Mouse (Mus musculus): ENCODE measurements at regions not wholly inside any gene's neighbourhood (a gene's known extent, or its start where the extent isn't known, plus 50 kb on each side); places are given as distances from the start of the nearest gene placed in this dataset.

- ATAC-seq (ENCODE audit: low FRiP score) (no peak), DNase-seq (ENCODE audit: low spot score) (no peak)
- WGBS: 92% methylated on average over 15 of the region's 15 CpGs
- Histone ChIP-seq H3K36me3 (ENCODE audit: control insufficient read depth, insufficient read depth, low read length) (no peaks in the 10 kb centered on the region), H3K9ac (ENCODE audit: low read depth, low read length) (no peak overlapping the region), H3K27me3 (ENCODE audit: control insufficient read depth, insufficient read depth, low read length) (no peaks in the 10 kb centered on the region), H3K4me3 (ENCODE audit: low read depth, low read length) (no peak overlapping the region), H3K4me1 (replicated peaks; ENCODE audit: control insufficient read depth, insufficient read depth, low read length) (no peaks in the 10 kb centered on the region), H3K4me2 (replicated peaks; ENCODE audit: low read depth, low read length) (no peak overlapping the region), H3K27ac (ENCODE audit: low read depth, low read length) (no peak overlapping the region), H3K9me3 (ENCODE audit: control insufficient read depth, low read length) (no peaks in the 10 kb centered on the region)
Measured at GRCm38 (mm10) chr15:15443271-15443670, 1285.3 kb upstream of the Cdh9 start.

GRCm38 (mm10) chr15:15477702-15478101 lies 1250.9 kb upstream of the Cdh9 start:
- Histone ChIP-seq H3K9ac (ENCODE audit: low read depth, low read length) (no peak overlapping the region), H3K36me3 (ENCODE audit: control insufficient read depth, insufficient read depth, low read length) (no peaks in the 10 kb centered on the region), H3K4me1 (replicated peaks; ENCODE audit: control insufficient read depth, insufficient read depth, low read length) (no peaks in the 10 kb centered on the region), H3K27ac (ENCODE audit: low read depth, low read length) (no peak overlapping the region), H3K27me3 (ENCODE audit: control insufficient read depth, insufficient read depth, low read length) (no peaks in the 10 kb centered on the region), H3K4me2 (replicated peaks; ENCODE audit: low read depth, low read length) (no peak overlapping the region), H3K9me3 (ENCODE audit: control insufficient read depth, low read length) (no peaks in the 10 kb centered on the region), H3K4me3 (ENCODE audit: low read depth, low read length) (no peak overlapping the region)
- no peak for DNase-seq (ENCODE audit: low spot score)
- WGBS: 86% methylated on average over 2 of the region's 2 CpGs
- ATAC-seq (ENCODE audit: low FRiP score): no peak

GRCm38 (mm10) chr15:15500276-15500675 lies 1228.3 kb upstream of the Cdh9 start:
- no peak overlapping the region for H3K4me2 ChIP-seq (replicated peaks; ENCODE audit: low read depth, low read length)
- ATAC-seq (ENCODE audit: low FRiP score): no peak
- H3K36me3 ChIP-seq (ENCODE audit: control insufficient read depth, insufficient read depth, low read length): no peaks in the 10 kb centered on the region
- no peak for DNase-seq (ENCODE audit: low spot score)
- H3K27me3 ChIP-seq (ENCODE audit: control insufficient read depth, insufficient read depth, low read length): no peaks in the 10 kb centered on the region
- no peaks in the 10 kb centered on the region for H3K4me1 ChIP-seq (replicated peaks; ENCODE audit: control insufficient read depth, insufficient read depth, low read length)
- 93% methylated on average over 4 of the region's 4 CpGs for WGBS
- H3K9me3 ChIP-seq (ENCODE audit: control insufficient read depth, low read length): no peaks in the 10 kb centered on the region
- no peak overlapping the region for H3K9ac ChIP-seq (ENCODE audit: low read depth, low read length)
- no peak overlapping the region for H3K4me3 ChIP-seq (ENCODE audit: low read depth, low read length)
- no peak overlapping the region for H3K27ac ChIP-seq (ENCODE audit: low read depth, low read length)

- no peaks in the 10 kb centered on the region for H3K4me1 ChIP-seq (replicated peaks; ENCODE audit: control insufficient read depth, insufficient read depth, low read length)
- no peak overlapping the region for H3K4me3 ChIP-seq (ENCODE audit: low read depth, low read length)
- no peak overlapping the region for H3K4me2 ChIP-seq (replicated peaks; ENCODE audit: low read depth, low read length)
- no peaks in the 10 kb centered on the region for H3K27me3 ChIP-seq (ENCODE audit: control insufficient read depth, insufficient read depth, low read length)
- no peak overlapping the region for H3K27ac ChIP-seq (ENCODE audit: low read depth, low read length)
- ATAC-seq (ENCODE audit: low FRiP score): no peak
- H3K36me3 ChIP-seq (ENCODE audit: control insufficient read depth, insufficient read depth, low read length): no peaks in the 10 kb centered on the region
- WGBS: 79% methylated on average over 1 of the region's 1 CpGs
- DNase-seq (ENCODE audit: low spot score): no peak
- no peak overlapping the region for H3K9ac ChIP-seq (ENCODE audit: low read depth, low read length)
- no peaks in the 10 kb centered on the region for H3K9me3 ChIP-seq (ENCODE audit: control insufficient read depth, low read length)
Measured at GRCm38 (mm10) chr15:15538944-15539343, 1189.6 kb upstream of the Cdh9 start.

- Histone ChIP-seq H3K27me3 (ENCODE audit: control insufficient read depth, insufficient read depth, low read length) (no peaks in the 10 kb centered on the region), H3K36me3 (ENCODE audit: control insufficient read depth, insufficient read depth, low read length) (no peaks in the 10 kb centered on the region), H3K4me1 (replicated peaks; ENCODE audit: control insufficient read depth, insufficient read depth, low read length) (no peaks in the 10 kb centered on the region), H3K9ac (ENCODE audit: low read depth, low read length) (no peak overlapping the region), H3K4me3 (ENCODE audit: low read depth, low read length) (no peak overlapping the region), H3K27ac (ENCODE audit: low read depth, low read length) (no peak overlapping the region), H3K4me2 (replicated peaks; ENCODE audit: low read depth, low read length) (no peak overlapping the region), H3K9me3 (ENCODE audit: control insufficient read depth, low read length) (no peaks in the 10 kb centered on the region)
- no peak for ATAC-seq (ENCODE audit: low FRiP score)
- 89% methylated on average over 4 of the region's 4 CpGs for whole genome bisulfite sequencing
- no peak for DNase-seq (ENCODE audit: low spot score)
Measured at GRCm38 (mm10) chr15:15559148-15559752, 1169.3 kb upstream of the Cdh9 start.

- ATAC-seq (ENCODE audit: low FRiP score): no peak
- WGBS: 96% methylated on average over 2 of the region's 2 CpGs
- H3K9me3 ChIP-seq (ENCODE audit: control insufficient read depth, low read length): no peaks in the 10 kb centered on the region
- no peak for DNase-seq (ENCODE audit: low spot score)
- no peaks in the 10 kb centered on the region for H3K27me3 ChIP-seq (ENCODE audit: control insufficient read depth, insufficient read depth, low read length)
- H3K27ac ChIP-seq (ENCODE audit: low read depth, low read length): no peak overlapping the region
- H3K4me2 ChIP-seq (replicated peaks; ENCODE audit: low read depth, low read length): no peak overlapping the region
- no peak overlapping the region for H3K9ac ChIP-seq (ENCODE audit: low read depth, low read length)
- H3K36me3 ChIP-seq (ENCODE audit: control insufficient read depth, insufficient read depth, low read length): no peaks in the 10 kb centered on the region
- H3K4me3 ChIP-seq (ENCODE audit: low read depth, low read length): no peak overlapping the region
- H3K4me1 ChIP-seq (replicated peaks; ENCODE audit: control insufficient read depth, insufficient read depth, low read length): no peaks in the 10 kb centered on the region
Measured at GRCm38 (mm10) chr15:15582300-15582880, 1146.2 kb upstream of the Cdh9 start.

GRCm38 (mm10) chr15:15617976-15618375 lies 1110.6 kb upstream of the Cdh9 start:
- no peaks in the 10 kb centered on the region for H3K9me3 ChIP-seq (ENCODE audit: control insufficient read depth, low read length)
- DNase-seq (ENCODE audit: low spot score) (no peak), ATAC-seq (ENCODE audit: low FRiP score) (no peak)
- no peaks in the 10 kb centered on the region for H3K4me1 ChIP-seq (replicated peaks; ENCODE audit: control insufficient read depth, insufficient read depth, low read length)
- no peak overlapping the region for H3K27ac ChIP-seq (ENCODE audit: low read depth, low read length)
- no peak overlapping the region for H3K9ac ChIP-seq (ENCODE audit: low read depth, low read length)
- no peak overlapping the region for H3K4me3 ChIP-seq (ENCODE audit: low read depth, low read length)
- H3K4me2 ChIP-seq (replicated peaks; ENCODE audit: low read depth, low read length): no peak overlapping the region
- H3K36me3 ChIP-seq (ENCODE audit: control insufficient read depth, insufficient read depth, low read length): no peaks in the 10 kb centered on the region
- no peaks in the 10 kb centered on the region for H3K27me3 ChIP-seq (ENCODE audit: control insufficient read depth, insufficient read depth, low read length)

- Histone ChIP-seq H3K27ac (ENCODE audit: low read depth, low read length) (no peak overlapping the region), H3K36me3 (ENCODE audit: control insufficient read depth, insufficient read depth, low read length) (no peaks in the 10 kb centered on the region), H3K4me3 (ENCODE audit: low read depth, low read length) (no peak overlapping the region), H3K9ac (ENCODE audit: low read depth, low read length) (no peak overlapping the region), H3K4me1 (replicated peaks; ENCODE audit: control insufficient read depth, insufficient read depth, low read length) (no peaks in the 10 kb centered on the region), H3K4me2 (replicated peaks; ENCODE audit: low read depth, low read length) (no peak overlapping the region), H3K27me3 (ENCODE audit: control insufficient read depth, insufficient read depth, low read length) (no peaks in the 10 kb centered on the region), H3K9me3 (ENCODE audit: control insufficient read depth, low read length) (no peaks in the 10 kb centered on the region)
- WGBS: 77% methylated on average over 2 of the region's 2 CpGs
- ATAC-seq (ENCODE audit: low FRiP score) (no peak), DNase-seq (ENCODE audit: low spot score) (no peak)
Measured at GRCm38 (mm10) chr15:15629304-15629703, 1099.3 kb upstream of the Cdh9 start.

GRCm38 (mm10) chr15:15630283-15630682 lies 1098.3 kb upstream of the Cdh9 start:
- Histone ChIP-seq H3K4me3 (ENCODE audit: low read depth, low read length) (no peak overlapping the region), H3K27ac (ENCODE audit: low read depth, low read length) (no peak overlapping the region), H3K4me1 (replicated peaks; ENCODE audit: control insufficient read depth, insufficient read depth, low read length) (no peaks in the 10 kb centered on the region), H3K9ac (ENCODE audit: low read depth, low read length) (no peak overlapping the region), H3K4me2 (replicated peaks; ENCODE audit: low read depth, low read length) (no peak overlapping the region), H3K9me3 (ENCODE audit: control insufficient read depth, low read length) (no peaks in the 10 kb centered on the region), H3K36me3 (ENCODE audit: control insufficient read depth, insufficient read depth, low read length) (no peaks in the 10 kb centered on the region), H3K27me3 (ENCODE audit: control insufficient read depth, insufficient read depth, low read length) (no peaks in the 10 kb centered on the region)
- no peak for DNase-seq (ENCODE audit: low spot score)
- no peak for ATAC-seq (ENCODE audit: low FRiP score)
- WGBS: 83% methylated on average over 7 of the region's 7 CpGs

All from hindbrain, embryonic 11.5 days (tissue).